Mouse (Mus musculus) ovary, postnatal 14 days (tissue): ENCODE measurements at regions not wholly inside any gene's neighbourhood (a gene's known extent, or its start where the extent isn't known, plus 50 kb on each side); places are given as distances from the start of the nearest gene placed in this dataset.
"Not testable (repeated sequence)": the region's sequence is repeated elsewhere in the genome, so short reads cannot be mapped to it uniquely, and the experiment has no call there.

Experiments
- DNase-seq: peaks from one replicate; pipeline ENCODE4 v3.0.0; 2022; ENCODE audit warnings: low spot score

DNA sequence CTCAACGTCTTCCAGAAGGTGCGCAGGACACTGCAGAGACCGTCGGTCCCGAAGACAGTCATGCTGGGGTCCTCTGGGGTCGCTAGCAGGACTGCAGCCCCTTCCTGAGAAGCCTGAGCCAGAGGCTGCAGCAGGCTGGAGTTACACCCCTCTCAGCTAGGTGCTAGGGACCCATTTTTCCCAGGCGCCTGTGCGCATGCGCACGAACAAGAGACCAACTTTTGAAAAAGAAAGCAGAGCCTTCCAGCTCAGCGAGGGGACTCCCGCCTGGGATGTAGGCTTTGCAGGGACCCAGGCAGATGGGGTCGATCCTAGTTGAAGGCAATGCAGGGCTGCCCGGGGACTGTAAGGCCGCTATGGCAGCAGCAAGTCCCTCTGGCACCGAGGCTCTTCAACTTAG is 104.7 kb upstream of the Atg7 start:
- peak; percentile 1 for DNase-seq

DNA sequence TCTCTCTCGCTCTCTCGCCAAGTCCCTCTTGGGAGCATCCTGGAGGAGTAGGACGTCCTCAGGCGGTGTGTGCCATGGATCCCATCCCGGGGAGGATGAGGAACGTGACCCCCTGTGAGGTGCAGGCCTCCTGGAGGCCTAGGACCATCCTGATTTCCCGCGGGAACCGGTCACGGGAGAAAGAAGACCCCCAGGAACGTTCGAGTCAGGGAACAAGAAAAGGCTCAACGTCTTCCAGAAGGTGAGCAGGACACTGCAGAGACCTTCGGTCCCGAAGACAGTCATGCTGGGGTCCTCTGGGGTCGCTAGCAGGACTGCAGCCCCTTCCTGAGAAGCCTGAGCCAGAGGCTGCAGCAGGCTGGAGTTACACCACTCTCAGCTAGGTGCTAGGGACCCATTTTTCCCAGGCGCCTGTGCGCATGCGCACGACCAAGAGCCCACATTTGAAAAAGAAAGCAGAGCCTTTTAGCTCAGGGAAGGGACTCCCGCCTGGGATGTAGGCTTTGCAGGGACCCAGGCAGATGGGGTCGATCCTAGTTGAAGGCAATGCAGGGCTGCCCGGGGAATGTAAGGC is 92.7 kb upstream of the Atg7 start:
- DNase-seq: peak; percentile 6

DNA sequence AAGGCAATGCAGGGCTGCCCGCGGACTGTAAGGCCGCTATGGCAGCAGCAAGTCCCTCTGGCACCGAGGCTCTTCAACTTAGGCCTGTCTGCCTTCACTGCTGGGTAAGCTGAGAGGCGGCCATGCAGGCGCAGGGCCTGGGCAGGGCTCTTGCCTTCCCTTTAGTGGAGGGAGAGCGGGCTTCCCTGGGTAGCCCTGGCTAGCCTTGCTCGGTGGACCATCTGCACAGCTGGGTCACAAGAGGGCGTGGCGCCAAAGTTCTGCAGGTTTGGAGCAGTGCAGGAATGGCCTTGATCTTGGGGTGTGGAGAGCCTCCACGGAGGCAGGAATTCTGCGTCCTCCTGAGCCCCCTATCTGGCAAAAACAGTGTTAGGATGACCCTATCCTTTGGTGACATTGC is 89.8 kb upstream of the Atg7 start:
- DNase-seq: not testable (repeated sequence)

DNA sequence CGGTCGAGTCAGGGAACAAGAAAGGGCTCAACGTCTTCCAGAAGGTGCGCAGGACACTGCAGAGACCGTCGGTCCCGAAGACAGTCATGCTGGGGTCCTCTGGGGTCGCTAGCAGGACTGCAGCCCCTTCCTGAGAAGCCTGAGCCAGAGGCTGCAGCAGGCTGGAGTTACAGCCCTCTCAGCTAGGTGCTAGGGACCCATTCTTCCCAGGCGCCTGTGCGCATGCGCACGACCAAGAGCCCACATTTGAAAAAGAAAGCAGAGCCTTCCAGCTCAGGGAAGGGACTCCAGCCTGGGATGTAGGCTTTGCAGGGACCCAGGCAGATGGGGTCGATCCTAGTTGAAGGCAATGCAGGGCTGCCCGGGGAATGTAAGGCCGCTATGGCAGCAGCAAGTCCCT is 87.7 kb upstream of the Atg7 start:
- DNase-seq: not testable (repeated sequence)

DNA sequence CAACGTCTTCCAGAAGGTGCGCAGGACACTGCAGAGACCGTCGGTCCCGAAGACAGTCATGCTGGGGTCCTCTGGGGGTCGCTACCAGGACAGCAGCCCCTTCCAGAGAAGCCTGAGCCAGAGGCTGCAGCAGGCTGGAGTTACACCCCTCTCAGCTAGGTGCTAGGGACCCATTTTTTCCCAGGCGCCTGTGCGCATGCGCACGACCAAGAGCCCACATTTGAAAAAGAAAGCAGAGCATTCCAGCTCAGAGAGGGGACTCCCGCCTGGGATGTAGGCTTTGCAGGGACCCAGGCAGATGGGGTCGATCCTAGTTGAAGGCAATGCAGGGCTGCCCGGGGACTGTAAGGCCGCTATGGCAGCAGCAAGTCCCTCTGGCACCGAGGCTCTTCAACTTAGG is 65.6 kb upstream of the Atg7 start:
- peak; percentile 37 for DNase-seq
